Mouse (Mus musculus) urinary bladder, adult 18-20 months (tissue): ENCODE measurements around the gene Gm10234.

Experiments
- DNase-seq, 2 experiments: peaks; one replicate each; pipeline ENCODE4 v3.0.0; 2022; ENCODE audit warnings: low spot score in 2 of 2, mixed read lengths in 2 of 2

Gm10234 gene

DNA sequence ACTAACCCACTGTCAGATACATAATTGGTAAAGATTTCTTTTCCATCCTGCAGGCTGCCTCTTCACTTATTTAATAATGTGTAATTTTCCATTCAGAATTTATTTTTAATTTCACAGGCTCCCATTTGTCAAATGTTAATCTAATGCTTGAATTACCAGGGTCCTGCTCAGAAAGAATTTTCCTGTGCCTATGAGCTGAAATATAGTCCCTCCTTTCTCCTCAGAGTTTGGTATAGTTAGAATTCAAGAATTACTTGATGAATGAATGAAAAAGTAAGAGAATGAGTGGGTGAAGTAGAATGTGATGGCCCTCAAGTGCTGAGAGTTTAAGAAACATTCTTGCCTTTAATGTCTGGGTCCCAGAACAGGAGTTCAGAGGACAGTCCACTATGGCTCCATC lies at the start of gene Gm10234:
Gene Gm10234, plus strand, starts transcription at position 301 of the 400 bp plus-strand sequence.
- no peak for DNase-seq

DNA sequence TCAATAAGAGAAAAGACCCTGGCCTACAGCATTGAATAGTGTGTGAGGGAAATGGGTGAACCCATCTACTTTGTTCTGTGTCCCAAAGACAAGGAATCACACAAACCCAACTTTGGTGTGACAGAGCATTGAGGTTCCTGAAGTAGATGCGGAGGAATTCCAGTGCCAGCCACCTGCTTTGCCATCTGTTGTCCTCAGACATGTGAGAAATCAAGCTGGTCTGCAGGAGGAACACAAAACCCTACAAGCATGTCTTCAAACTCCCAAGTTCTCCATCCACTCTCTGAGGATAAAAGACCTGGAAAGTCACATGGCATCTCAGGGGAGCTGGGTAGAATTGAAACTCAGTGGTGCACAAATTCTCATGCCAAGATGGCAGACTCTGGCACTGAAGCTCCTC lies 44.3 kb upstream of the Gm10234 start:
- DNase-seq, result no peak

DNA sequence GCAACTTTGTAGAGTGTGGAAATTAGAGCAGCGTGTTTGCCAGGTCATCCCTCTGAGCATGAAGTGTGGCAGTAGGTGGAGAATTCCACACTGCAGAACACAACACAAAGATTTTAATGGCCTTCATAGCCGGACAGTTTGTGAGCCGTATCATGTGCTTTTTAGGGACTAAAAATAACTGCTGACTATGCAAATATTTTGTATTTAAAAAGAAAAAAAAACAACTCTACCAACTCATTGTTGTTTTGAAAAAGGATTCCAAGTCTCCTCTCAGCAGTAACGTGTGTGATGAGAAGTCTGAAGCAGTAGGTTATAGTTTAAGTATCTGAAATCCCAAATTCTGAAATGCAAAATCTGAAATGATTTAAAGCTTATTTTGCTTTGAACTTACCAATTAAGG lies 25.9 kb upstream of the Gm10234 start:
- DNase-seq, result no peak

DNA sequence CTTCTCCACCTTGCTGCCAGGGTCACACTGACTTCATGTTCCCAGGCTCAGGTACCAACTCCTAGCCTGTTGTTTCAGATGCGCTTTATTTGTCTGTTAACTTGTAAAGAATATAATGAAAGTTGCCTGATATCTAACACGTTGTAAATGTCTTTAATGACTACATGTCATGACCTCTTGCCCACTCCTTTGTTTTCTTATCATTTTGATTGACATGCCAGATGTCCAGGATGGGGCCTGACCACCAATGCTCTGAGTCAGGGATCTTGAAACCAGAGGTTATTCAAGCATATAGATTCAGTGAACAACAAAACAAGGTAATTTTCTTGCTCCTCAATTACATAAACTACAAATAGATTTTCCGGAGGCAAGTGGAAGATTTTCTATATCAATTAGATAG lies 23.5 kb upstream of the Gm10234 start:
- no peak for DNase-seq

DNA sequence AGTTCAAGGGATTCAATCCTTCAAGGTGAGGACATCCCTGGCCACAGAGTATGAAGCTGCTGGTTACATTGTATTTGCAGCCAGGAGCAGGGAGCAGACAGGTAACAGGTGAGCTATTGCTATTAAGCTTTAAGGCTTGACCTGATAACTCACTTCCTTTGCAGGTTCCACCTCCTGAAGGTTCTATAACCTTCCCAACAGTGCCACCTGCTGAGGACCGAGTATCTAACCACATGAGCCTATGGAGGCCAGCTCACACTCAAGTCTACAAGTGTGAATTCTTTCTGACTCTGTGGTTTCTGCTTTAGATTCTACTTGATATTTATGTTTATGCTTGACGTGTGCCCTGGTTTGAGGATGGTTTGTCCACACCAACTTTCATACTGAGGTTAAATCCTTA lies 21.3 kb upstream of the Gm10234 start:
- DNase-seq, result no peak

DNA sequence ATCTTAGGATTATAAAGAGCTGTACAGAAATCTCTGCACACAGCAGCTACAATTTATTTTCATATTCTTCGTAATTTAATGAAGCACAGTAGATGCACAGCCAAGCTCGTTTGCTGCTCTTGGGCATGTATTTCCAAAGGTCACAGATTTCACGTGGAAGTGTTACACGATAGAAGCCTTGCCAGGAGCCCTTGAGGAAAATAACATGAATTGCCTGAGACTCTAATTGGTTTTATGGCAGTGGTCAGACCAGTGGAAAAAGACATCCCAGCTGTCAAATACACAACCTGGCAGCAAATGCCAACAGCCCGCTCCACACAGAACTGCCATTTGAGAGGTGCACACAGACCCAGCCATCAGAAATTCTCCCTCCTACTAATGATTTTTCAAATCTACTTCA lies 9.3 kb downstream of the Gm10234 start:
- DNase-seq, result no peak

DNA sequence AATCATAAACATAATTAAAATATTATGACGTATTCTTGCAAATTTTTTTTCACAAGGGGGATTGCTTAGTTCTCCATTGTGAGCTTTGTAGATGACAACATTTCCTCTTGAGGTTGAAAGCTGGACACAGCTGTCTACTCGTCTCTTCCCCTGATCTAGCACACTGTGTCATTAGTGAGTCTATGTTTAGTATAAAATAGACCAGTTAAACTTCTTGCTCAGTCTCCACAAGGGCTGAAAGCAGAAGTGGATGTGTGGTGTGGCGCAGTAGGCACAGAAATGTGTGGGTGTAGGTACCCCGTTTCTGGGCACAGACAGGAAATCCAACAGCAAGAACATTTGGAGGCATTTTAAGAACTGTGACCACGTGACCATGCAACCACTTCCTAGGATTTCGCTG lies 12.9 kb downstream of the Gm10234 start:
- DNase-seq, result no peak

DNA sequence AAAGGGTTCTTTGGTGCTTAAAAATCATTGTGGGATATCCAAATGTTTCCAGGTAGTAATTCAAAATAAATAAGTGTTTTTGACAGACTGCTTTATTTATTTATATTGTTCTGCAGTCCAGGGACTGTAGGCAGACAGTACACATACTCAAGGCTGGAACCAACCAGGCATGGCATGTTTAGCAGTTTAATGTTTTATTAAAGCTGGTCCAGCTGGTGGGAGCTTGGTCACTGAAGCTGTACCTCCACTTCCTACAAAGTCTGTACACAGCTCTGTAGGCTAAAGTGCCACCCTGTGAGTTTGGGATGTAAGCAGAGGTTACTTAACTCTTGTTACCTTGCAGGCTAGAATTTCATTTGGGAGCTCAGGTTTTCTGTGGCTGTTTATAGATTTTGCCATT lies 27.5 kb downstream of the Gm10234 start:
- no peak for DNase-seq

DNA sequence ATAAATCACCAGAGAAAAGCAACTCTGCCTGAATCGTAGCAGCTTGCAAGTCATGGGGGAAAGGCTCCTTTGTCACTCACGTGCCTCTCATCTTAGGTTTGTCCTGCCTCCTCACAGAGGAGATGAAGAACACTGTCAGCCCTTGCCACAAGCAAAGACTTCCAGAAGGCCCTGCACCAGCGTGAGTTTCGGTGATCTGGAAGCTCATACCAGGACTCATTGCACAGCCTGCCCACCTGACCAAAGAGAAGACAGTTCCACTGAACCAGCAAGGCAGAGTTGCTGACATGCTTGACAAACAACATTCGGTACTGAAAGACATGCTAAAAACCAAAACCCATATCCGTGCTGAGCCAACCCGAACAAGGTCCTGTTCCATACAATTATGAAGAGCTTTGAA lies 31.1 kb downstream of the Gm10234 start:
- DNase-seq, result no peak

DNA sequence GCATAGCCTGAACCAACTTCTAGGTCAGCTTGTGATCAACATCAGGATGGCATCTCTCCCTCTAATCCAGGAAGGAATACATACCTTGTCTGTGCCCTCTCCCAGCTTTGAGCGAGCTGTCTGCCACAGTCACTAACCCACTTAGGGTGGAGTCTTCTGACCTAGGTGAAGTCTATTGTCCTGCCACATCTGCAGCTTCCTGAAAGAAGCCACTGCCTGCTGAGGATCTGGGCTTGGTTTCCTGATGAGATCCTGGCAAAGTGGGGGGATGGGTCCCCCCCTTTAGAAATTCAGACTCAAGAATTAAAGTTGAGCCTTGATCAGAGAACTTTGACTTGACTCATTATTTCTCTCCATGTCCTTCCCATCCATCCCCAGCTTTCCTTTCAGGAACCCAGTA lies 32.0 kb downstream of the Gm10234 start:
- DNase-seq, result no peak

DNA sequence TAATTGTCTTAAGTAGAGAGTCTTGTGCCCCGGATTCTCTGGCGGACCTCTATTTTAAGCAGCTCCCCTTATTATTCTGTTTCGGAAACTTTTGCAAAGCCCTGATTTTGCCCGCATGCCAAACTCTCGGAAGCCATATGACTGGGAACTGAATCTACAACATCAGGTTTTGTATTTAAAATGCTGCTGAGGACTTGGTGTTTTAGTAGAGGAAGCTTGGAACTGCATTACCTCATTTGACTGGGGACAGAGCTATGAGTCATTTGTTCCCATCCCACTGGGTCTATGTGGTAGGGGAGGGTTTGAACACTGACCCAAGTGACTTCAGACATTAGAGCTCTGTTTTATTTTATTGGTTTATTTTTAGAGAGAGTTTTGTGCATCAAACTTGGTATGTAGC lies 38.2 kb downstream of the Gm10234 start:
- no peak for DNase-seq

DNA sequence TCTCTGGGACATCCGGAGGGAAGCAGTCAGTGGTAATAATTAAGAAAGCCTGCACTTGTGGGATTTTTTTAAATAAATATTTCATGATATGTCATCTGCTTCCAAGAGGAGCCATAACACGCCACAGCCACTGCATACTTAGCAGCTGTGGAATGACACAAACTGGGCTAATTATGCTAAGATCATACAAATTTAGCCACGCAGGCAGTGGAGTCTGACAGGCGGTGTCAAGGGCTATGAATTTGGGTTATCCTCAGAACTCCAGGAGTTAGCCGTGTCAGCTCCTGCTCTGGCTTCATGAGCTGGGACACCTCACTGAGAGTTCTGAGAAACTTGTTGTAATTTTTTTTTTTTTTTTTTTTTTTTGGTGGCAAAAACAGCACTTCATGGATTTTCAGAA lies 40.8 kb downstream of the Gm10234 start:
- no peak for DNase-seq

DNA sequence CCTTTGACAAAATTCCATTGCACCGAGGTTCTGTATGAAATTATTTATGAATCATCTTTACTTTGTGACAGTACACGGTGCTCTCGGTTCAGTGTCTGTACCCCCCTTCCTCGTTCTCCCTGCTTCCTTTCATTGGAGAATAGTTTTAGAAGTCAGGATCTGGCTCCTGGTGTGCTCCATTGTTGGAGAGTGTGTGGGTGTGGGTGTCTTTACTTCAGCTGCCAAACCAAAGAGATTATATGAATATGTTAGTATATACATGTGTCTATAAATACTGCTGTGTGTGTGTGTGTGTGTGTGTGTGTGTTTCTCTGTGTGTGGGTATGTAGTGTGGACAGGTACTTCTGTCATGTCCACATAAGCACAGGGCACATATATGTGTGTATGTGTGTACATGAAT lies 49.9 kb downstream of the Gm10234 start:
- no peak for DNase-seq
